Mouse (Mus musculus) heart, adult 8-10 months (tissue): ENCODE measurements at regions not wholly inside any gene's neighbourhood (a gene's known extent, or its start where the extent isn't known, plus 50 kb on each side); places are given as distances from the start of the nearest gene placed in this dataset.

ENCODE experiments used
- DNase-seq: peaks from one replicate; pipeline ENCODE4 v3.0.0; 2022; ENCODE audit warnings: low spot score

DNA sequence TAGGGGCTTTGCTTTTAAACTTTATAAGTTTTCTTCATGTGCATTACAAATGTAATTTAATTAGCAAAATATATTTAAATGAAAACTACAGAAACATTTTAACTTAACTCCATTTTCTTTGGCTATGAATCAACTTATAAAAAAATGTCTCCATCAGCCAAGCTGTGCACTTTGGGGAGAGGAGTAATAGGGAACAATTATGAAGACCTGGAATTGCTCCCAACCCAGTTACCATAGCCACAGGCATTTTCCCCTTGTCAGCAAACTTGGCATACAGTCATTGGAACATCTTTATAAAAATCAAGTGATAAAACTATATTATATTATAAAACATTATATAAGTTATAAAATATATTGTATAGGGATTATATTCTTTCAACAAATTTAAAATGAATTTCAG, 65.0 kb downstream of the Atxn7l3b start:
- no peak for DNase-seq

GRCm38 (mm10) chr10:112863375-112863774, 65.4 kb downstream of the Atxn7l3b start:
- DNase-seq = no peak

- no peak for DNase-seq
Measured at GRCm38 (mm10) chr10:112851997-112852396, 76.8 kb downstream of the Atxn7l3b start.

DNA sequence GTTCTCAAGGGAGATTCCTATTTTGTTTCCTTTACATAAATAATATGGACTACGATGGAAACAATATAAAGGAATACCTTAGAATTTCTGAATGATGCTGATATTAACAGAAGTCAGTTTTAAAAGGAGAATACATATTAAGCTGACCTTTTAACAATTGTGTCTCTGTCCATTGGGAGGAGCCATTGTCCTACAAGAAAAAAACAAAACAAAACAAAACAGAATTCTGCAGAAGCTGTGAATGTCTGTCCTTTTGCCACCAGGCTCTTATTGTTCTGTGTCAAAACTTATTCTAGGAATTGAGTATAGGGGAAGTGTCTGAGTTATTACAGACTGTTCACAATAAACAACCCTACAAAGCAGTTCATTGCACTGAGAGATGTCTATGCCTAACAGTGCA, 82.6 kb downstream of the Atxn7l3b start:
- DNase-seq = no peak

DNA sequence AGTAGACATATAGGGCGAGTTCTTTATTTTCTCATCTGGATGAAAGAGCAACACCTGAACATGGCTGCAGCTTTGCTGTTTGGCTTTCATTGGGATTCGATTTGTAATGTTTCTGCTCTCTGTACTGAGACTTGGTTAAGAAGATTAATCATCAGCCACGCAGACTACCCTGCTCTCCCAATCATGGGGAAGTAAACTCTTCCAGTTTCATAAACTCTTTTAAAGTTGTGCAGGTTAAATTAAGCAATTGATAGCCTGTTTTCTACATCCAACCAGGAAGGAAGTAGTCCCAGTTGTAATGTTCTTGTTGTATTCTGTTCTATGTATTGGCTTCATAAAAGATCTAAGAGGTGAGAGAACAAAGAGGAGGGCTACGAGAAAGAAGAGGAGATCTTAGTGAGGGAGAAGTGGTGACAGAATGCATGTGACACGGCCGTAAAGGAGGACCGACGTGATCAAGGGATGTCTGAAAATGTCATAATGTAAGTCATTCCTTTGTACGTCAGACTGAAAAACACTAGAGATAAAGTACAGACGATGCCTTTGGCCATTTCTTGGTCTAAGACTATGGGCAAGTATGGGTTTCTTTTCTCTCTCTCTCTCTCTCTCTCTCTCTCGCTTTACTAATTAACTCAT, 91.3 kb downstream of the Atxn7l3b start:
- no peak for DNase-seq

DNA sequence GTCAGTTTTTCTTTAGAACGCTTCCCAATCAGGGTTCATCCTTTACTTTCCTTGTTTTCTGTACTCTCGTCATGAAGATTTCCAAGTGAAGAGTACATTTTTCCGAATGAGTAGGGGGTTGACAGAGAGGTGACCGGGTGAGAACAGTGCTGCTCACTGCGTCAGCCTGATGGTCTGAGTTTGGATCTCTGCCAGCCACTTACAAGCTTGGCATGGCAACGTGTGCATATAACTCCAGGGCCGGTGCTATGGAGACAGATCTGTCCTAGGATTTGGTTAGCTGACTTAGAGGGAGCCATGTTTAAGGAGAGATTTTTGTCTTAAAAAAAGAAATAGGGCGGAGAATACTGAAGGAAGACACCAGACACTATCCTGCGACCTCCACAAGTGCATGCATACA, 92.8 kb downstream of the Atxn7l3b start:
- DNase-seq = no peak

DNA sequence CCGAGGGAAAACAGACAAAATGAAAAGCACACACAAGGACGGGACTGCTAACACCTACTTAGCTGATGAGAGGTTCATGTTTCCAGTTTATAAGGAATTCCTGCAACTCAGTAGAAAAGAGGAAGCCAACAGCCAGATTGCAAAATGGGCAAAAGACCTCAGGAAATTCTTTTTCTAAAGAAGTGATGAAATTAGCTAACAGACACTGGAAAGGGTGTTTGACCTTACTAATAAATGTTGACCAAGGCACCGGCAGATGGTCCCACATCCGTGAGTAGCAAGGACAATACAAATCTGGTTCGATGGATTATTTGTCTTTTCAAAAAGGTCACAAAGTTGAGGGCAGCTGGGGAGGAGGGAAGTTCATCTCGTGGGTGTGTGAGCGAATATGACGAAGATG, 93.3 kb downstream of the Atxn7l3b start:
- no peak for DNase-seq

DNA sequence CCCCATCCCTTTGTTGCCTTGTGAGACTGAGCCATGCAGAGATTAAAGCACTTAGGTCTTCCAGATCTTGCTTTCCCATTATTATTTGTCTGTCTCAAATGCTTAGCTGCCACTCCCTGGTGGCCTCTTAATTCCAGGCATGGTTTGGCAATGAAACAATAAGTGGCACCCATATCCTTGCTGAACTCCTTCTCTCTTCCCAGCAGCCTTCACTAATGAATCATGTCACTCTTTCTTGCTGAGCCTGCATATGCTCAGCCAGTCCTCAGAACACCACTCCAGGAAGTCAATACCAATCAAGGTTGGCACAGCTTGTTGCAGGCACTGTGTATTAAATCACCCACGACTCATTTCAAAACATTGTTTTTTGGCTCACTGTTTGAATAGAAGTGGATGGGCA, 118.6 kb downstream of the Atxn7l3b start:
- no peak for DNase-seq

DNA sequence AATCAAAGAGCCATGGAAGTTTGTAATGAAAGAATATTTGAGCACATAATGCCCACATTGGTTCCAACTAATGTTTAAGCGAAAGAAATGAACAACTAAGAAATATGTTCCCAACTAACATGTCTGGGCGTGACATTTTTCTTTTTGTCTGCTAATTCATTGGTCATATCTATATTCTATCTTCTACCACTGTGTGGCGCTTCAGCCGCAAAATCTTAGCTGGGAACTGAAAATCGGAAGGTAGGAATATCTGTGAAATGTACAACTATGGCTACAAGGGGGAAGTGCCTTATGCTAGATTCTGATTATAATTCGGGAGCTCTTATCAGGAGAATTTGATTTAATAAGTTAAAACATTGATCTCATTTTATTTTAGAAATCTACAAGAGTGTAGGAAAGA, 125.2 kb downstream of the Atxn7l3b start:
- no peak for DNase-seq

GRCm38 (mm10) chr10:112801560-112801959, 127.2 kb downstream of the Atxn7l3b start:
- peak; percentile 5 for DNase-seq

DNA sequence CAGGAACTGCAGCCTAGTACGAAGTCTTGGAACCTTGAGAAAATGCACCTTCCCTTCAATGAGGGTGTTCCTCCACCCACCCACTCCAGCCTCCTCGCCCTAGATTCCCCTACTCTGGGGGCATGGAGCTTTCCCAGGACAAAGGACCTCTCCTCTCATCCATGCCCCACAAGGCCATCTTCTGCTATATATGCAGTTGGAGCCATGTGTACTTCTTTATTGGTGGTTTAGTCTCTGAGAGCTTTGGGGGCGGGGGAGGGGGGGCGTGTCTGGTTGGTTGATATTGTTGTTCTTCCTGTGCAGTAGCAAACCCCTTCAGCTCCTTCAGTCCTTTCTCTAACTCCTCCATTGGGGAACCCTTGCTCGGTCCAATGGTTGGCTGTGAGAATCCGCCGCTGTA, 130.2 kb downstream of the Atxn7l3b start:
- no peak for DNase-seq

DNA sequence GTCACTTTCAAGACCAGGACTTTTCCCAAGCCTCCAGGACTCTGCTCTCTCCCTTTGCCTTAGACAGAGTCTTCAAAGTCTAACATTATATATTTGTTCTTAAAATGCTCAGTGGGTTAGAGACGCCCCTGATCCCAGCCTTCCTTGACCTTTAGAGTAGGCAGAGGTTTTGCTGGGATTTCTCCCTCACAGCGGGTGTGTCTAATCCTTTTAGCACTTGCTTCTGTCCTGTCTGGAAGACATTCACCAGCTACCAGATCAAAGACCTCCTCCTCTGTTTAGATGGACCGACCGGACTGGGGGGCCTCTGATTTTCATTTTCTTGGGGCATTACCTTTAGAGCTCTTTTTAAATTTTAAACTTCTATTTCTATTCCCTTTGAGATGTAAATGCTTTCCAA, 130.7 kb downstream of the Atxn7l3b start:
- no peak for DNase-seq

- no peak for DNase-seq
Measured at GRCm38 (mm10) chr10:112795938-112796337, 132.9 kb downstream of the Atxn7l3b start.

- DNase-seq = no peak
Measured at GRCm38 (mm10) chr10:112795473-112795872, 133.3 kb downstream of the Atxn7l3b start.

GRCm38 (mm10) chr10:112788236-112788635, 140.6 kb downstream of the Atxn7l3b start:
- no peak for DNase-seq

DNA sequence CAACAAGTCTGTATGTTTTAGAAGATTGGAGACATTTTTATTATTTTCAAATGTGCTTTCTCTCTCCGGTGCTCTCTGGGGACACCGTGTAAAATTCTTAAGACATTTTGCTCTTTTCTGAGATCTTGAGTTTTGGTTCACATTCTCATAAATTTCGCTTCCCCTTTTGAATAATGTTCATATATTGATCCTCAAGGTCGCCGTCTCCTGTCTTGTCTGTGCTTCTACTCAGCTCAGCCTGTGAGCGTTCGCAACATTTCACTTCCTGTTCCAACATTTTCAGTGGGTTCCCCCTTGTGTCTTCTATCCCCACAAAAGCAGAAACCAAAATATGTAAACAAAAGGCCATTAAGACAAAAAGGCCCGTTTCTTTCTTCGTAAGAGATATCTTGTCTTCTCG, 154.5 kb downstream of the Atxn7l3b start:
- DNase-seq = no peak

GRCm38 (mm10) chr10:112746683-112747082, 182.1 kb downstream of the Atxn7l3b start:
- DNase-seq = no peak

DNA sequence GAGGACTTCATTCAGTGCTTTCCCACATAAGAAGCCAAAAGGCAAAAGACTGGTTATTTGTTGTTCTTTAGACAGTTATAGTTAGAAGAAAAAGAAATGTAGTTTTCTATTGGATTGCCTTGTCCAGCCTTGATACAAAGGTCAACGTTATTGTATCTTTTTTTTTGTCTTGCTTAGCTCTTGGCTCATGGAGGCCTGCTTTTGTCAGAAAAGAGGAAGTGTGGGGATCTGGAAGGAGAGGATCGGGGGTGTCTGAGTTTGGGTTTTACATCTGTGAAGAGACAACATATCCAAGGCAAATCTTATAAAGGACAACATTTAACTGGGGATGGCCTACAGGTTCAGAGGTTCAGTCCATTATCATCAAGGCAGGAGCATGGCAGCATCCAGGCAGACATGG, 185.3 kb downstream of the Atxn7l3b start:
- no peak for DNase-seq

DNA sequence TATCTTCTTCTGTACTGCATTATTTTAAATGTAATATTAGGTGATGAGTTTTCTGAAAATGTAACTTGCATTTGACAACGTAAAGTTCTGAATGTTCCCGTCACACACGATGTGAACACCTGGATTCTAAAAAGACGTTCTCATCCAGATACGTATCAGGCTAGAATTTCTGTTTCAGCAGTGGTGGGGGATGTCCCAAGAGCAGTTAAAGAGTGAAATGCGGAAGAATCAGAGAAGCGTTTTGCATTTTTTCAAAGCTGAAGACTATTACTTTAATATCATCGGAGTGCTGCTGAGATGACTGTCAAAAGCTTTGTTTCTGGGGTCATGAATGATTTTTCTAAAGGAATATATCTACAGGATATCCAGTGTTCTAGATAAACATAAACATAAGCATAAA, 186.7 kb downstream of the Atxn7l3b start:
- no peak for DNase-seq
